Mouse (Mus musculus): Measurements from ENCODE around the gene Sox4.

The Sox4 gene

GRCm38 (mm10) chr13:28946565-28947135, 6.9 kb downstream of the Sox4 start:
- DNase-seq, result no peak

GRCm38 (mm10) chr13:28945681-28946080, 7.8 kb downstream of the Sox4 start:
- no peak for DNase-seq

GRCm38 (mm10) chr13:28942926-28943325, 10.6 kb downstream of the Sox4 start:
- DNase-seq, result no peak

GRCm38 (mm10) chr13:28941983-28942630, 11.4 kb downstream of the Sox4 start:
- DNase-seq, result no peak

- DNase-seq, result peak; percentile 44
These were observed 20.1 kb downstream of the Sox4 start for GRCm38 (mm10) chr13:28933375-28933774.

- no peak for DNase-seq
These were observed 21.7 kb downstream of the Sox4 start for GRCm38 (mm10) chr13:28931776-28932175.

- DNase-seq, result peak; percentile 21
These were observed 22.2 kb downstream of the Sox4 start for GRCm38 (mm10) chr13:28931266-28931665.

GRCm38 (mm10) chr13:28930364-28930763, 23.1 kb downstream of the Sox4 start:
- DNase-seq, result no peak

- DNase-seq, result no peak
These were observed 23.6 kb downstream of the Sox4 start for GRCm38 (mm10) chr13:28929936-28930335.

GRCm38 (mm10) chr13:28923136-28923535, 30.4 kb downstream of the Sox4 start:
- DNase-seq, result no peak

- no peak for DNase-seq
These were observed 35.9 kb downstream of the Sox4 start for GRCm38 (mm10) chr13:28917379-28918250.

GRCm38 (mm10) chr13:28913656-28914055, 39.9 kb downstream of the Sox4 start:
- no peak for DNase-seq

- no peak for DNase-seq
These were observed 46.5 kb downstream of the Sox4 start for GRCm38 (mm10) chr13:28906981-28907380.

Data from kidney, adult 18-20 months (tissue).